Mouse (Mus musculus): ENCODE data around the gene 1700113H08Rik. TPM values are rescaled to one million over a fixed set of nuclear protein-coding genes. Genes with fewer than 3 reads are reported as not detected.

Gene 1700113H08Rik
- polyA plus RNA-seq (2012; rRNA removed), result not detected in 2 replicates

GRCm38 (mm10) chr10:87057500-87058250, at the start of gene 1700113H08Rik:
1700113H08Rik (plus strand) TSS chr10:87058045.
- Histone ChIP-seq H3K4me3 (ENCODE audit: low read depth, low read length) (no peak within 1 kb of the TSS), H3K27ac (ENCODE audit: insufficient read depth, low read depth, low read length) (no peak within 1 kb of the TSS), H3K27me3 (ENCODE audit: control insufficient read depth, insufficient read depth, low read length) (no peaks in the 10 kb centered on the region), H3K4me1 (ENCODE audit: control insufficient read depth, insufficient read depth, insufficient read length, low read length) (no peaks in the 10 kb centered on the region), H3K36me3 (ENCODE audit: control insufficient read depth, insufficient read depth, low read length) (no peaks in the 10 kb centered on the region)
- TF ChIP-seq POLR2A (IDR thresholded peaks at IDR 0.05; ENCODE audit: low read depth, low read length) (no peak), CTCF (IDR thresholded peaks at IDR 0.05; ENCODE audit: extremely low read depth, insufficient read length, insufficient replicate concordance, low read depth, low read length) (no peak)
- WGBS, result 19% methylated on average over 15 of the region's 15 CpGs

GRCm38 (mm10) chr10:87008215-87008499, 49.7 kb upstream of the 1700113H08Rik start:
- WGBS, result 81% methylated on average over 3 of the region's 3 CpGs
- H3K4me3 ChIP-seq (ENCODE audit: low read depth, low read length), result no peak overlapping the region
- H3K4me1 ChIP-seq (ENCODE audit: control insufficient read depth, insufficient read depth, insufficient read length, low read length), result no peaks in the 10 kb centered on the region
- no peaks in the 10 kb centered on the region for H3K36me3 ChIP-seq (ENCODE audit: control insufficient read depth, insufficient read depth, low read length)
- TF ChIP-seq POLR2A (IDR thresholded peaks at IDR 0.05; ENCODE audit: low read depth, low read length) (no peak), CTCF (IDR thresholded peaks at IDR 0.05; ENCODE audit: extremely low read depth, insufficient read length, insufficient replicate concordance, low read depth, low read length) (no peak)
- H3K27ac ChIP-seq (ENCODE audit: insufficient read depth, low read depth, low read length), result no peak overlapping the region
- H3K27me3 ChIP-seq (ENCODE audit: control insufficient read depth, insufficient read depth, low read length), result no peaks in the 10 kb centered on the region

GRCm38 (mm10) chr10:87012087-87012486, 45.8 kb upstream of the 1700113H08Rik start:
- 85% methylated on average over 7 of the region's 7 CpGs for WGBS
- Histone ChIP-seq H3K36me3 (ENCODE audit: control insufficient read depth, insufficient read depth, low read length) (no peaks in the 10 kb centered on the region), H3K4me3 (ENCODE audit: low read depth, low read length) (no peak overlapping the region), H3K27me3 (ENCODE audit: control insufficient read depth, insufficient read depth, low read length) (no peaks in the 10 kb centered on the region), H3K27ac (ENCODE audit: insufficient read depth, low read depth, low read length) (no peak overlapping the region), H3K4me1 (ENCODE audit: control insufficient read depth, insufficient read depth, insufficient read length, low read length) (no peaks in the 10 kb centered on the region)
- no peak for TF ChIP-seq CTCF (IDR thresholded peaks at IDR 0.05; ENCODE audit: extremely low read depth, insufficient read length, insufficient replicate concordance, low read depth, low read length)
- no peak for TF ChIP-seq POLR2A (IDR thresholded peaks at IDR 0.05; ENCODE audit: low read depth, low read length)

GRCm38 (mm10) chr10:87014391-87014965, 43.4 kb upstream of the 1700113H08Rik start:
- TF ChIP-seq CTCF (IDR thresholded peaks at IDR 0.05; ENCODE audit: extremely low read depth, insufficient read length, insufficient replicate concordance, low read depth, low read length) (no peak), POLR2A (IDR thresholded peaks at IDR 0.05; ENCODE audit: low read depth, low read length) (no peak)
- Histone ChIP-seq H3K4me3 (ENCODE audit: low read depth, low read length) (no peak overlapping the region), H3K27me3 (ENCODE audit: control insufficient read depth, insufficient read depth, low read length) (no peaks in the 10 kb centered on the region), H3K27ac (ENCODE audit: insufficient read depth, low read depth, low read length) (no peak overlapping the region), H3K36me3 (ENCODE audit: control insufficient read depth, insufficient read depth, low read length) (no peaks in the 10 kb centered on the region), H3K4me1 (ENCODE audit: control insufficient read depth, insufficient read depth, insufficient read length, low read length) (no peaks in the 10 kb centered on the region)
- WGBS, result 73% methylated on average over 7 of the region's 7 CpGs

- 35% methylated on average over 5 of the region's 5 CpGs for WGBS
- no peak overlapping the region for H3K27ac ChIP-seq (ENCODE audit: insufficient read depth, low read depth, low read length)
These were observed 42.4 kb upstream of the 1700113H08Rik start for GRCm38 (mm10) chr10:87015403-87015802.

GRCm38 (mm10) chr10:87016151-87016692, 41.6 kb upstream of the 1700113H08Rik start:
- 38% methylated on average over 9 of the region's 9 CpGs for WGBS
- H3K36me3 ChIP-seq (ENCODE audit: control insufficient read depth, insufficient read depth, low read length), result no peaks in the 10 kb centered on the region
- H3K27ac ChIP-seq (ENCODE audit: insufficient read depth, low read depth, low read length), result no peak overlapping the region
- TF ChIP-seq POLR2A (IDR thresholded peaks at IDR 0.05; ENCODE audit: low read depth, low read length) (no peak), CTCF (IDR thresholded peaks at IDR 0.05; ENCODE audit: extremely low read depth, insufficient read length, insufficient replicate concordance, low read depth, low read length) (no peak)
- no peaks in the 10 kb centered on the region for H3K4me1 ChIP-seq (ENCODE audit: control insufficient read depth, insufficient read depth, insufficient read length, low read length)
- H3K4me3 ChIP-seq (ENCODE audit: low read depth, low read length), result no peak overlapping the region
- no peaks in the 10 kb centered on the region for H3K27me3 ChIP-seq (ENCODE audit: control insufficient read depth, insufficient read depth, low read length)

More at GRCm38 (mm10) chr10:87015403-87015802, 42.4 kb upstream of the 1700113H08Rik start:
- Histone ChIP-seq H3K27me3 (ENCODE audit: control insufficient read depth, insufficient read depth, low read length) (no peaks in the 10 kb centered on the region), H3K4me1 (ENCODE audit: control insufficient read depth, insufficient read depth, insufficient read length, low read length) (no peaks in the 10 kb centered on the region), H3K36me3 (ENCODE audit: control insufficient read depth, insufficient read depth, low read length) (no peaks in the 10 kb centered on the region), H3K4me3 (ENCODE audit: low read depth, low read length) (no peak overlapping the region)
- TF ChIP-seq CTCF (IDR thresholded peaks at IDR 0.05; ENCODE audit: extremely low read depth, insufficient read length, insufficient replicate concordance, low read depth, low read length) (no peak), POLR2A (IDR thresholded peaks at IDR 0.05; ENCODE audit: low read depth, low read length) (no peak)

- Histone ChIP-seq H3K36me3 (ENCODE audit: control insufficient read depth, insufficient read depth, low read length) (no peaks in the 10 kb centered on the region), H3K27ac (ENCODE audit: insufficient read depth, low read depth, low read length) (no peak overlapping the region), H3K27me3 (ENCODE audit: control insufficient read depth, insufficient read depth, low read length) (no peaks in the 10 kb centered on the region), H3K4me1 (ENCODE audit: control insufficient read depth, insufficient read depth, insufficient read length, low read length) (no peaks in the 10 kb centered on the region), H3K4me3 (ENCODE audit: low read depth, low read length) (no peak overlapping the region)
- 67% methylated on average over 9 of the region's 9 CpGs for WGBS
- TF ChIP-seq CTCF (IDR thresholded peaks at IDR 0.05; ENCODE audit: extremely low read depth, insufficient read length, insufficient replicate concordance, low read depth, low read length) (no peak), POLR2A (IDR thresholded peaks at IDR 0.05; ENCODE audit: low read depth, low read length) (no peak)
These were observed 39.0 kb upstream of the 1700113H08Rik start for GRCm38 (mm10) chr10:87018876-87019275.

Data from small intestine, adult 2 months (tissue).